Mouse (Mus musculus) embryonic stem cell, embryonic (primary cell): Measurements from ENCODE around the gene Cdyl2.

ENCODE experiments used
- CTCF ChIA-PET, 4 experiments: fragments of 300-600 bp in 2 of 4; fragments of 350-600 bp in 2 of 4; sonication (Branson Sonifier 250); formaldehyde crosslinking; loops; one replicate each; lab custom pipeline; 2022; ENCODE audit warnings: inconsistent platforms in 2 of 4; lab: Charles Lee
- POLR2A ChIA-PET, 4 experiments: fragments of 300-600 bp in 2 of 4; fragments of 350-600 bp in 2 of 4; sonication (Branson Sonifier 250); formaldehyde crosslinking; loops; one replicate each; lab custom pipeline; 2022; ENCODE audit warnings: antibody characterized with exemption in 4 of 4, inconsistent platforms in 1 of 4; lab: Charles Lee

Gene Cdyl2

GRCm38 (mm10) chr8:116533081-116533480 lies 199.7 kb downstream of the Cdyl2 start:
- CTCF ChIA-PET, result interaction anchor here in 3 of 4 experiments (0.5 to 1.4 kb wide), 8 partner anchors 10 to 1035 kb away, joined by 3 to 5 read pairs (median 3); partner anchors contain the start of gene 1700030J22Rik (in 1 of the 3)
- POLR2A ChIA-PET, result no interaction called here

- CTCF ChIA-PET, result interaction anchor here in 1 of 4 experiments (0.8 kb wide), 1 partner anchor 45 kb away, joined by 4 read pairs; no protein-coding TSS in a partner anchor
These were observed 204.1 kb downstream of the Cdyl2 start for GRCm38 (mm10) chr8:116528736-116529135.

DNA sequence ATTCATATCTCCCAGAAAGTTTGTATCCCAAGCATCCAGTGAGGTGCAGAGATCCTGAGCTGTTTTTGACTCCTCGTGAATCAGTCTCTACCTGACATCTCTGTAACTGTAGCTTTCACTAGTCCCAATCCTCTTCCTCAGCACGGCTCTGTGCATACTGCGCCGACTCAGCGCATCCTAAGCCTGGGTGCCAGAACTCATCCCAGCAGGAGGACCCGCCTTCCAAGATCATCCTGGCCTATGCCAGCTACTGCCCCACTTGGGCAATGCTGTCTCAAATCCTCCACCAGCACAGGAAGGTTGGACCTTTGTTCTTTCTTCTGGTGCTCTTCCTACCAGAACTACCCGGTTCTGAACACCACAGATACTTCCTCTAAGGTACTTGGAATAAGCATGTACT lies 207.9 kb downstream of the Cdyl2 start:
- CTCF ChIA-PET, result no interaction called here
- POLR2A ChIA-PET, result interaction anchor here in 1 of 4 experiments (0.6 kb wide), 1 partner anchor 1685 kb away, joined by 3 read pairs; no protein-coding TSS in a partner anchor

More at GRCm38 (mm10) chr8:116528736-116529135, 204.1 kb downstream of the Cdyl2 start:
- POLR2A ChIA-PET, result no interaction called here
